Mouse (Mus musculus) liver, embryonic 14.5 days (tissue): ENCODE results near the gene Aoc3. TPM values are rescaled to one million over a fixed set of nuclear protein-coding genes. Genes with fewer than 3 reads are reported as not detected.

ENCODE experiments used
- ATAC-seq: fragments of 200-750 bp; cut with Nextera tagmentation; 2 replicates; pipeline ENCODE4 v1.8.0; 2017; ENCODE audit warnings: moderate number of reproducible peaks, mild to moderate bottlenecking, moderate library complexity; ENCODE audit not compliant: insufficient read depth
- DNase-seq, 3 experiments: peaks; one replicate each; pipeline ENCODE4 v3.0.0-alpha.2; 2012 to 2013; ENCODE audit warnings: low read depth in 3 of 3, low spot score in 3 of 3
- H3K27ac ChIP-seq: fragments of 300-500 bp; sonication (generic); 2 replicates; pipeline ENCODE4 v1.5.1; 2014; ENCODE audit warnings: moderate library complexity, mild to moderate bottlenecking, control low read depth, inconsistent platforms
- H3K27me3 ChIP-seq: fragments of 300-500 bp; sonication (generic); 2 replicates; pipeline ENCODE4 v1.6.1; 2014; ENCODE audit warnings: mild to moderate bottlenecking, low read length, moderate library complexity; ENCODE audit not compliant: control insufficient read depth, insufficient read depth
- H3K36me3 ChIP-seq: fragments of 300-500 bp; sonication (generic); replicated peaks from 2 replicates; pipeline ENCODE4 v1.6.1; 2014; ENCODE audit warnings: low read depth; ENCODE audit not compliant: control insufficient read depth, insufficient read depth
- H3K4me1 ChIP-seq, 2 experiments: fragments of 200-500 bp in 1 of 2; fragments of 300-500 bp in 1 of 2; sonication (generic) in 1 of 2; replicated peaks; 2 replicates each; pipeline ENCODE4 v1.6.1; 2012 to 2014; ENCODE audit warnings: antibody characterized with exemption in 1 of 2, inconsistent platforms in 1 of 2, low read length in 1 of 2; ENCODE audit not compliant: control insufficient read depth in 2 of 2, insufficient read depth in 2 of 2
- H3K4me2 ChIP-seq: fragments of 300-500 bp; sonication (generic); 2 replicates; pipeline ENCODE4 v1.6.1; 2014; ENCODE audit warnings: low read depth, mild to moderate bottlenecking, control low read depth, moderate library complexity
- H3K4me3 ChIP-seq, 2 experiments: fragments of 200-500 bp in 1 of 2; fragments of 300-500 bp in 1 of 2; sonication (generic) in 1 of 2; 2 replicates each; pipeline ENCODE4 v1.5.1; 2012 to 2014; ENCODE audit warnings: low read depth in 2 of 2, low read length in 2 of 2, mild to moderate bottlenecking in 2 of 2, control low read depth in 1 of 2, inconsistent platforms in 1 of 2, moderate library complexity in 1 of 2; ENCODE audit not compliant: insufficient read depth in 1 of 2
- H3K9ac ChIP-seq: fragments of 300-500 bp; sonication (generic); replicated peaks from 2 replicates; pipeline ENCODE4 v1.6.1; 2014; ENCODE audit warnings: mild to moderate bottlenecking, control low read depth, moderate library complexity
- H3K9me3 ChIP-seq: fragments of 300-500 bp; sonication (generic); 2 replicates; pipeline ENCODE4 v1.6.1; 2016; ENCODE audit warnings: low read length, mixed read lengths; ENCODE audit not compliant: control insufficient read depth
- CTCF ChIP-seq: IDR thresholded peaks from 2 replicates; pipeline ENCODE4 v1.5.1; 2016; ENCODE audit warnings: antibody characterized with exemption, low read depth, control low read depth
- EP300 ChIP-seq: IDR thresholded peaks from 2 replicates; pipeline ENCODE4 v1.6.1; 2016; ENCODE audit warnings: antibody characterized with exemption, low read depth
- WGBS: fragments of 180-500 bp; shearing (Covaris S2); extraction: QIAGEN DNeasy Blood & Tissue Kit; methylation state at CpG from one replicate; pipeline ENCODE4 v1.1.7; 2014; ENCODE audit not compliant: insufficient replicate concordance; 5-methylcytosine and 5-hydroxymethylcytosine counted together
- polyA plus RNA-seq, 2 experiments: library from polyadenylated mRNA; depleted of rRNA in 1 of 2; stranded (reverse) in 1 of 2; unstranded in 1 of 2; fragments of >200 nt; fragmentation: Nextera tagmentation in 1 of 2; extraction: Ambion mirVana in 1 of 2; gene quantifications; 2 replicates each; pipeline versions ENCODE4 v1.2.1 to v1.2.3; 2012 to 2014

The Aoc3 gene
- polyA plus RNA-seq, 2 experiments, result 0.03 to 0.25 TPM

DNA sequence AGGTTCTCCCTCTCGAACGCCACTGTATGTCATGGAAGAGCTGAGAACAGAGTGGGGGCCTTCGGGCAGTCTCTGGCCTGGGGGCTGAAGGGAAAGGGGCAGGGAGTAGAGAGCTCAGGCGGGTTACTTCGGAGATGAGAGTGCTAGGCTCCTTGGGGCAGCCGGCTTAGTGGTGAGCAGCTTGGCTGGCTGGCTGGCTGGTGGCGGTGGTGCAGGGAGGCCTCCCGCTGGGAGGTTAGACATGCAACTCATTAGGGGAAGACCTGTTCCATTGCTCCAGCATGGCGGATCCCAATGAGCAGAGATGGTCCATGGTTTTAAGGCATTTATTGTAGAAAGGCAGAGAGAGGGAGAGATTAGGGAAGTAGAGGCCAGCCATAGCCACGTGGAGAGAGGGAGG, 3.6 kb downstream of the Aoc3 start:
- ATAC-seq (no peak), DNase-seq (no peak)
- Histone ChIP-seq H3K4me1 (peaks cover 3 to 12% of the 10 kb centered on the region in 2 experiments), H3K4me3 (no peak overlapping the region), H3K9me3 (no peaks in the 10 kb centered on the region), H3K9ac (no peak overlapping the region), H3K4me2 (no peak overlapping the region), H3K27me3 (no peaks in the 10 kb centered on the region), H3K36me3 (no peaks in the 10 kb centered on the region), H3K27ac (no peak overlapping the region)
- WGBS, result 58% methylated on average over 10 of the region's 10 CpGs
- TF ChIP-seq CTCF, result no peak
- no peak for TF ChIP-seq EP300

DNA sequence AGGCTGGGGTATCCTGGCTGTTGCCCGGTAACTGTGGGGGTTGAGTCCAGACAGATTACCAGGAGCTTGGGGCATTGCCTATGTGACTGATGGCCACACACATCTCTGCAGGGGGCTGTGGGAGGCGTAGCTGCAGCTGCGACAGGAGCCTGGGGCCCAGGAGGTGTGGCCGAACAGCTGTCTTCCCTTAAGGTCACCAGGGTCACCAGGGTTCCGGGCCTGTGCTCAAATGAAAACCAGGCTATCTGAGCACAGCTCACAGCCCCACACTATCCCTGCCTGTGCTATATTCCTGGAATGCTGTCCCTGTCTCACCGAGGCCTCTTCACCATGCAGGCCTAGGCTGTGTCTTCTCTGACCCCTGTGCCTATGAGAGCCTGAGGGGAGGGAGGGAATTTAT, 4.1 kb downstream of the Aoc3 start:
- Histone ChIP-seq H3K9ac (no peak overlapping the region), H3K9me3 (no peaks in the 10 kb centered on the region), H3K27ac (no peak overlapping the region), H3K4me3 (no peak overlapping the region), H3K4me2 (no peak overlapping the region), H3K36me3 (no peaks in the 10 kb centered on the region), H3K27me3 (no peaks in the 10 kb centered on the region), H3K4me1 (peaks cover 3 to 12% of the 10 kb centered on the region in 2 experiments)
- TF ChIP-seq EP300 (no peak), CTCF (no peak)
- WGBS, result 38% methylated on average over 6 of the region's 6 CpGs
- no peak for DNase-seq
- no peak for ATAC-seq

DNA sequence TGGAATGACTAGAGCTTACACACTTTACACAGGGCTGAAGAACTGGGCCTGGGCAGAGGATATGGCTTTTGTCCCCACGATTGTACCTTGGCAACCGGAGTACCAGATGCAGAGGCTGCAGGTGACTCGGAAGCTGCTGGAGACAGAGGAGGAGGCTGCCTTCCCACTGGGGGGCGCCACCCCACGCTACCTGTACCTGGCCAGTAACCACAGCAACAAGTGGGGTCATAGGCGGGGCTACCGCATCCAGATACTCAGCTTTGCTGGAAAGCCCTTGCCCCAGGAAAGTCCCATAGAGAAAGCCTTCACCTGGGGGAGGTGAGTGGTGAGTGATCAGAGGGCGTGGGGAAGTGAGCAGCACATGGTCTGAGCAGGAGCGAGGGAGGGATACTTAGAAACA, 5.3 kb downstream of the Aoc3 start:
- no peak for DNase-seq
- no peak for TF ChIP-seq EP300
- peak; percentile 56 for TF ChIP-seq CTCF
- ATAC-seq, result no peak
- H3K27me3 ChIP-seq, result no peaks in the 10 kb centered on the region
- no peaks in the 10 kb centered on the region for H3K9me3 ChIP-seq
- H3K4me1 ChIP-seq, result peaks cover 3 to 12% of the 10 kb centered on the region in 2 experiments
- no peak overlapping the region for H3K4me2 ChIP-seq
- WGBS, result 72% methylated on average over 9 of the region's 9 CpGs
- no peak overlapping the region for H3K4me3 ChIP-seq
- no peaks in the 10 kb centered on the region for H3K36me3 ChIP-seq
- H3K9ac ChIP-seq, result no peak overlapping the region
- H3K27ac ChIP-seq, result no peak overlapping the region

DNA sequence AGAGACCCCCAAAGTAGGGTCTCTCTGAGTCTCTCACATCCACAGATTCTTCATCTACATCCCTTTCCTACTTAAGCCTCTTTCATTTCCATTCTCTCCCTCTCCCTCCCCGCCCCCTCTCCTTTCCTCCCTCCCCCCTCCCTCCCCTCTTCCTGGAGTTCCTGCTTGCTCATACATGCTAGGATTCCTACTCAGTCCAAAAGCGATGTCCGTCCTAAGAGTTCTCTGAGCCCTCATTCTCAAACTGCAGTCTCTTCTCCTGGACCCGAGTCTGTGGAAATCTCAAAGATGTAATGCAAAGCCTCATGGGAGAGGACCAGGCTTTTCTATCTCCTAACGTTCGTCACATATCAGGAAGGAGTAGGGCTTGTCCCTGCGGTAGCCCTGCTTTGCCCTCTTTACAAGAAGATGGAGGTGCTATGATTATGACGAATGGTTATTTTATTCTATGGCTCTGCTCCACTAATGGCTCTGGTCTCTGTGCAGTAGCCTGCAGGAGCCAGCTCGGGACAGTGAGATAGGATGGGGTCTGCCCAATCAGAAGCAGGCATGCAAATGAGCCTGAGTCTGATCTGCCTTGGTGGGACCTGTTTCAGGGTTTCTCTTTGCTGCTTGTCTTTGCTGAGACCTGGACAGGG, 7.8 kb downstream of the Aoc3 start:
- no peak overlapping the region for H3K27ac ChIP-seq
- 4% methylated on average over 9 of the region's 9 CpGs for WGBS
- DNase-seq, result peak; percentile 48 to 61 (median 53)

DNA sequence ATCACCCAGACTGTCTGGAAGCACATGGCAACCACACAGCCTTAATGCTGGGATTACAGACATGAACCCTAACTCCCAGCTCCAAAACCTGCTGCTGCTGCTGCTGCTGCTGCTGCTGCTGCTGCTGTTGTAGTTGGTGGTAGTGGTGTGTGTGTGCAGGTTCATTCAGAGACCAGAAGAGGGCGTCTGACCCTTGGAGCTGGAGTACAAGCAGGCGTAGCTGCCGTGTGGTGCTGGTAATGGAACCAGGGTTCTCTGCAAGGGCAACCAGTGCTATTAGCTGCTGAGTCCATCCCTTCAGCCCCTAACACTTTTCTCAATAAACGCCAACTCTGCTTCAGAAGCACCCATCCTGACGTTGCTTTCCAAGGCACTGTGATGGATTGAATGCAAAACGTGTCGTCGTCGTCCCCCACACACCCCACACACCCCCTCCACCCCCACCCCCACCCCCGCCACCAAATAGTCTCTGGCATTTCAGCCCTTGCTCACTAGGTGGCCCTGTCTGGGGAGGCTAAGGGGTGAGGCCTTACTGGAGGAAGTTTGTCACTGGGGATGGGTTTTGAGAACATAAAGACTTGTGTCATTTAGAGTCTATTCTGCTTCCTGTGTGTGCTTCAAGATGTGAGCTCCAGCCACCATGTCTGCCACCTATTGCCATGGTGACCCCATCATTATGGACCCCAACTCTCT, 16.8 kb downstream of the Aoc3 start:
- H3K4me1 ChIP-seq, result 0 out of 4 replicates have a peak, but pooled peaks cover 0 to 4% of the 10 kb centered on the region in 2 experiments
- no peak overlapping the region for H3K27ac ChIP-seq
- H3K4me2 ChIP-seq, result no peak overlapping the region
- WGBS, result 57% methylated on average over 10 of the region's 10 CpGs
- no peak for TF ChIP-seq EP300
- TF ChIP-seq CTCF, result peak; percentile 49
- no peaks in the 10 kb centered on the region for H3K9me3 ChIP-seq
- no peaks in the 10 kb centered on the region for H3K27me3 ChIP-seq
- ATAC-seq (no peak), DNase-seq (no peak)
- no peaks in the 10 kb centered on the region for H3K36me3 ChIP-seq
- H3K4me3 ChIP-seq, result no peak overlapping the region
- no peak overlapping the region for H3K9ac ChIP-seq

More for the DNA sequence above, 7.8 kb downstream of the Aoc3 start:
- TF ChIP-seq EP300, result no peak
- TF ChIP-seq CTCF, result no peak
- Histone ChIP-seq H3K4me3 (peak overlapping the region in 1 of 2 experiments; percentile 37; a peak in 3 of 4 replicates), H3K4me1 (peaks cover 3 to 12% of the 10 kb centered on the region in 2 experiments), H3K9ac (no peak overlapping the region), H3K4me2 (peak overlapping the region; percentile 42), H3K36me3 (no peaks in the 10 kb centered on the region), H3K27me3 (no peaks in the 10 kb centered on the region), H3K9me3 (no peaks in the 10 kb centered on the region)
- peak; percentile 85 for ATAC-seq
